Mouse (Mus musculus) lung, adult 18-20 months (tissue): ENCODE measurements around the gene Arpc1a.
"Not testable (repeated sequence)": the region's sequence is repeated elsewhere in the genome, so short reads cannot be mapped to it uniquely, and the experiment has no call there.

Source experiments
- DNase-seq, 2 experiments: peaks; one replicate each; pipeline ENCODE4 v3.0.0; 2022; ENCODE audit warnings: mixed read lengths in 2 of 2

The Arpc1a gene

DNA sequence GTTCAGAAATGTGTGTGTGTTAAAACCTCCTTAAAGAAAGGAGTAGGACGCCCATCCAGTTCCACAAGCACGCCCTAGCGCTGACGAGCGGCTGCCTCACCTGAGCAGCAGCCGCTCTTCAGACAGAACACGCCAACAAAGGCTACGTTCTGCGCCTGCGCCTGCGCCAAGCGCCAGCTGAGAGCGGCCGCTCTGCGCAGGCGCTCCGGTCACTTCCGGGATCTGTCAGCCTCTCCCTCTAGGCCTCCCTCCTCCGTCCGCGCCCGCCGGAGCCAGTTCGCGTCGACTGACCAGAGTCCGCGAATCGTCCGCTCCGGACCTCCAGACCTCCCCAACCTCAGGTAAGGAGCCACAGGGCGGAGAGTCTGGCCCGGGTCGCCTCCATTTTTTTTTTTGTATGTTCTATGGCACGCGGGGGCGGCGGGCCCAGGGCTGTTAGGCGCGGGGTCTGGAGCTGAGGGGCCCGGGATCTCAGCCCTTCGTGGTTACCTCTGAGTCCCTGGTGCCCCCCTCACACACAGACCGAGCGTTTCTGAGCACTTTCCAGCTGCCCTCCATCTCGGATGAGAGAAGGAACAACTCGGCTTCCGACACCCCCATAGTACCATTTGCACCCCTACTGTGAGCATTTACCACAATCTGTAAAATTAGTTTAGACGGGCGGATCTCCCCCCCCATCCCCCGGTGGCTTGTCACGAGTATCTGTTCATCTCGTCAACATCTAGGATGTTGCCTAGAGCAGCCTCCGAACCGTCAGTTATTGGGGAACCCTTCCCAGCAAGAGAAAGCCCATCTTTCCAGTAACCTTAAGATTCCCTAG is at the start of gene Arpc1a, which contains the start of gene Kpna7:
TSS of gene Arpc1a (plus strand) at position 199 of the 820 bp plus-strand sequence.
TSS of gene Kpna7 (minus strand) at position 399 of the 820 bp plus-strand sequence.
- peak; percentile 92 to 95 for DNase-seq

GRCm38 (mm10) chr5:145041628-145042027 is 42.0 kb upstream of the Arpc1a start:
- DNase-seq = no peak

DNA sequence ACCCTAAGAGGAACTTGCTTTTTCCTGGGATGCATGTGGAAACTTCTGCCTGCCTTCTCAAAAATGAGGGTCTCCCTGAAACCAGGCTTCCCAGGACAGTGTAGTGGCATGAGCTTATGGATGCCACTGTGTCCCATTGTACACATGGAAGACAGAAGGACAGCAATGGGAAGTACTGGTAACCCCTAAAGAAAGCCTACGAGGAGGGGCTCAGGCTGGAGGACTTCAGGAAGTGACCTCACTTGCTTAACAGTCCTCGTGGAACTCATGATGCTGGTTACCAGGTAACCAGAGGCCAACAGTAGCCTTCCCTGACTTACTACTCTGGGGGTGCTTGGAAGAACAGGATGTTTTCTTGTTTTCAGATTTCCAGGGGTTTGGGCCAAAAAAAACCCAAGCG is 40.9 kb upstream of the Arpc1a start, which contains the start of gene 1700018F24Rik:
TSS of gene 1700018F24Rik (plus strand) at position 301 of the 400 bp plus-strand sequence.
- not testable (repeated sequence) for DNase-seq

GRCm38 (mm10) chr5:145054187-145054586 is 29.4 kb upstream of the Arpc1a start:
- DNase-seq = not testable (repeated sequence)

GRCm38 (mm10) chr5:145057907-145058306 is 25.7 kb upstream of the Arpc1a start:
- no peak for DNase-seq

GRCm38 (mm10) chr5:145058722-145059121 is 24.9 kb upstream of the Arpc1a start:
- DNase-seq = no peak

DNA sequence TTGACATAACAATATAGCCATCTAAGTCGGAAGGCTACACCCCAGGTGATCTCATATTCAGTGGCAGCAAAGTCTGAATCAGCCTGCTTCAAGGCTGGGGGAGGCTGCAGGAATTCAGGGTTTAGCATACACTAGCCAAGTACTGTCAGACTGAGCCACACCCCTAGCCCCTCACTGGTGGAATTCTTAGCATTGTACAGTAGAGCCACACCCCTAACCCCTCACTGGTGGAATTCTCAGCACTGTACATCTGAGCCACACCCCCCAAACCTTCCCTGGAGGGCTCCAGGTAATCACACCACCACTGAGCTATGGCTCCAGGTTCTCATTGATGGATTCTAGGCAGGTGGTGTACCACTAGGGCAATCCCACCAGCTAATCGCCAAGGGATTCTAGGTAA is 24.1 kb upstream of the Arpc1a start:
- DNase-seq = no peak

DNA sequence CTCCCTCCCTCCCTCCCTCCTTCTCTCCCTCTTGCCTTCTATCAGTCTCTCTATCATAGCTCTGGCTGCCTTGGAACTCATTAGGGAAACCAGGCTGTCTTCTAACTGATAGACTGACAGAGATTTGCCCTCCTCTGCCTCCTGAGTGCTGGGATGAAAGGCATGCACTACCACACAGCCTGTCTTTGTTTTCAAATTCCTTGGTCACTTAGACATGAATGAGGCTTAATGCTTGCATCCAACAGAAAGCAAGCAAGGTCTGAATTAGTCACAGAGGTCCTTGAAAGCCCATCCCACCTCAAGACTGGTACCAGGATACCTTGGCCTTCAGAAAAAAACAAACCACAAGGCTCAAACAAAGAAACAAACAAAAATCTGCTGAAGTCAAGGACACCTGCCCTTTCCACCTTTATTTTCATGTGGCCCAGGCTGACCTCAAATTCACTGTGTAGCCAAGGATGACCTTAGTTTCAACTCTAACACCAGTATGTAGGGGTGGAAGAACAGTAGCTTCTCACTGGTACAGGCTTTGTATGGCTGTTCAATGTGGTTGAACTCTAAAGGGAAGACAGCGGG is 18.8 kb upstream of the Arpc1a start:
- no peak for DNase-seq

GRCm38 (mm10) chr5:145068863-145069262 is 14.8 kb upstream of the Arpc1a start:
- no peak for DNase-seq

DNA sequence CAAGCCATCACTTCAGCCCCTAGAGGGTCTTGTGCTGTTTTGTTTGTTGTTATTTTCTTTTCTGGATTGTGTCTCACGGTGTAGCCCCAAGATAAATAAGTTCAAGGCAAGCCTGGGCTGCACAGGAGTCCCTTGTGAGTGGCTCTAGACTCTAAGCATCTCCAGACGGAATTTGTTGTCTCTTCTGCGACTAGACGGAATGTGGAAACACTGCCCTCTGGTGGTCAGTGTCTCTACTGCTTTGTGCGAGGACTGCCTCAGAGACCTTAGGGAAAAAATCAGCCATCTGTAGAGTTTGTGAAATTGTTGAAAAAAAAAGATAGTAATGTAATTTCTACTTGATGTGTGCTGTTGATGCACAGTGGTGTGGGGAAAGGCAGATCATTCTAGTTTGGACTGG is 13.9 kb upstream of the Arpc1a start:
- DNase-seq = peak; percentile 61 to 68

DNA sequence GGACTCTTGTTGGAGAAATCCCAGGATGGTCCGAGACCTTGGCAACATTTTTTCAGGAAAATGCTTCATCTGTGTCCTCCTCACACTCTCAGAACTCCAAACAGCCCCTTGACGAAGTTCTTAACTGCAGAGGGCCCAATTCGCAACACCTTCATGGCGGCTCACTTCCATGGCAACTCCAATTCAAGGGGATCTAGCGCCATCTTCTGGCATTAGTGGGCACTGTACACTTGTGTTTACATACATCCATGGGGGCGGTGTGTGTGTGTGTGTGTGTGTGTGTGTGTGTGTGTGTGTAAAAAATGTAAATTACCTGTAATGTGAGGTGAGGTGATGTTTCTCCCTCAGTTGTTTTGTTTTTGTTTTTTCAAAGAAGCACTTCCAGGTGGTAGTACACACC is 12.3 kb upstream of the Arpc1a start:
- DNase-seq = no peak

- DNase-seq = no peak
These were observed 8.5 kb upstream of the Arpc1a start for GRCm38 (mm10) chr5:145075081-145075480.

- peak; percentile 66 to 76 for DNase-seq
These were observed 1.6 kb upstream of the Arpc1a start for GRCm38 (mm10) chr5:145081866-145082613.

DNA sequence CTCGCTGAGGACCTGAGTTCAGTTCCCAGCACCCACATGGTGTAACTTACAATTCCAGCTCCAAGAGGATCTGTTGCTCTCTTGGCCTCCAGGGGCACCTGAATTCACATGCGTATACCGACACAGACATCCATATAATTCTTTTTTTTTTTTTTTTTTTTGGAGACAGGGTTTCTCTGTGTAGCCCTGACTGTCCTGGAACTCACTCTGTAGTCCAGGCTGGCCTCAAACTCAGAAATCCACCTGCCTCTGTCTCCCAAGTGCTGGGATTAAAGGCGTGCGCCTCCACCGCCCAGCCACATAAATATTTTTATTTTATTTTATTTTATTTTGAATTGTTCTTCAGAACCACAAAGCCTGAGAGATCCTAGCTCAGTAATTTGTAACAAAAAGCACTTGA is 429 bp upstream of the Arpc1a start:
- not testable (repeated sequence) for DNase-seq

DNA sequence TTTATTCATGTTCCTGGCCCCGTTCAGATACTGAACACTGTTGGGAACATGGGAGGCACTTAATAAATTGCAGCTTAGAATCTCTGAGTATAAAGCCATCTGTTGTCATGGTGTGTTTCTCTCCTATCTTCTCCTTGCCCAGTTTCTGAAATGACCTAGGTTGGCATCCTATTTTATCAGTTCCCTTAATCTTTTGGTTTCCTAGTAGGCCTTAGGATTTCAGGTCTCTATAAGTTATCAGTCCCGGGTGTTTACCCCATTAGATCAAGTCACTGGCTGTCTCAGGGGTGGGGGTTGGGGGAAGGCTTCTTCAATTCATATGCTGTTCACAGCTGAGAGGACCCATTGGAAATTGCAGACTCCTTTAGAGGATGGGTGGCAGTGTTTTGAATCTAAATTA is 1.2 kb downstream of the Arpc1a start:
- DNase-seq = no peak

DNA sequence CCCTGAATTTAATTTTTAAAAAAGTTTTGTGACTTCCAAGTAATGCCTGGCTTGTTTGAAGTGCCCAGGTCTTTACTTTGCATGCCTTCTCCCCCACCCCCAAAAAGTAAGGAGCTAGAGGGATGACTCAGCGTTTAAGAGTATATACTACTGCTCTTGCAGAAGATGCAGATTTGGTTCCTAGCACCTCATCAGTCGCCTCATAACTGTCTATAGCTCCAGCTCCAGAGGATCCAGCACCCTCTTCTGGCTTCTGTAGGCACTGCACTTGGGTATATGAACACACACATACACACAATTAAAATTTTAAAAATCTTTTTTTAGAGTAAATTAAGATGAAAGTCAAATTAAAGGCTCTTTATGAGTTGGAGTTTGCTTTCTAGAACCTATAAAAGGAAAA is 4.6 kb downstream of the Arpc1a start:
- no peak for DNase-seq

- DNase-seq = no peak
These were observed 6.2 kb downstream of the Arpc1a start for GRCm38 (mm10) chr5:145089878-145090277.

DNA sequence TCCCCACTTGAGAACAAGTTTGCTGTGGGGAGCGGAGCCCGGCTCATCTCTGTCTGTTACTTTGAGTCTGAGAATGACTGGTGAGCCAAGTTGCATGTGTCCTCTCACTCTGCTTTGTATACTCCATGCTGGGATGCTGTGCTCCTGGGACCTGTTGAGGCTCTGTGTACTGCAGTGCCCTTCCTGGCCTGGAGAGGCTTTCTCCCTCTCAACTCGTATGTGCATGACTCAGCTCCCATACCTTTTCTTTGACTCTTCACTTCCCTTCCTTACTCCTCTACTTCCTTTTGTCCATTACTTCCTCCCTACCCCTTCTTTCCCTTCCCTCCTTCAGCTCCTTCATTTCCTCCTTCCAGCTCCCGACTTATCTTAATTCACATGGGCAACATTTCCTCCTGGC is 12.6 kb downstream of the Arpc1a start:
- no peak for DNase-seq

- DNase-seq = no peak
These were observed 14.8 kb downstream of the Arpc1a start for GRCm38 (mm10) chr5:145098340-145098821.

- DNase-seq = no peak
These were observed 17.3 kb downstream of the Arpc1a start for GRCm38 (mm10) chr5:145100960-145101359.

GRCm38 (mm10) chr5:145101451-145101850 is 17.8 kb downstream of the Arpc1a start:
- DNase-seq = not testable (repeated sequence)

DNA sequence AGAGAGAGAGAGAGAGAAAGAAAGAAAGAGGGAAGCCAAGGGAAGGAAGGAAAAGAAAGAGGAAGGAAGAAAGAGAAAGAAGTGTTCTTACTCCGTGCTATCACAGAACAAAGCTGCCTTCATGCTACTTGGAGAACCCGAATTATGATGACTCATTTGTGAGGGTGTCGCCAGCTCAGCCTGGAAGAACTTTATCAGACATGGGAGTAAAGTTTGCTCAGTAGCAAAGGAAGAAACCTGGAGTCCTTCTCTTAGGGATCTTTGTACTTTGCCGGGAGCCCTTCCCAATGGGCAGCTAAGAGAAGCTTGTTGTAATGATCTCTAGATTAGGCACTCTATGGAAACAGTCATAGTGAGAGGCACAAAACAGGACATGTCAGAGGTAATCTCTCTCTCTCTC is 19.1 kb downstream of the Arpc1a start:
- no peak for DNase-seq

- DNase-seq = no peak
These were observed 20.7 kb downstream of the Arpc1a start for GRCm38 (mm10) chr5:145104328-145104727.
